Mouse (Mus musculus) small intestine, adult 2 months (tissue): ENCODE data around the gene Gm28038.

Experiments used
- CTCF ChIP-seq: fragments of 200-500 bp; IDR thresholded peaks from 2 replicates; pipeline ENCODE4 v1.5.1; 2012; ENCODE audit warnings: low read depth, mild to moderate bottlenecking, control low read depth, inconsistent platforms, low read length, moderate library complexity, mixed read lengths; ENCODE audit not compliant: insufficient replicate concordance, insufficient read length; ENCODE audit errors: extremely low read depth
- POLR2A ChIP-seq: fragments of 200-500 bp; IDR thresholded peaks from 2 replicates; pipeline ENCODE4 v1.6.1; 2012; ENCODE audit warnings: low read depth, mild to moderate bottlenecking, control low read depth, inconsistent platforms, low read length, moderate library complexity

- no peak for TF ChIP-seq POLR2A
- TF ChIP-seq CTCF: no peak
These were observed 15.0 kb upstream of the Gm28038 start, which contains the start of gene Phyhd1 for GRCm38 (mm10) chr2:30265767-30266253.
